Mouse (Mus musculus) heart, adult 2 months (tissue): ENCODE measurements around the gene Trim17. TPM values are rescaled to one million over a fixed set of nuclear protein-coding genes. Genes with fewer than 3 reads are reported as not detected.

Experiments used
- DNase-seq, 2 experiments: peaks; one replicate each; pipeline ENCODE4 v3.0.0; 2021
- H3K27ac ChIP-seq: fragments of 200-600 bp; 2 replicates; pipeline ENCODE4 v1.8.1; 2022
- H3K27me3 ChIP-seq: fragments of 200-500 bp; 2 replicates; pipeline ENCODE4 v1.6.1; 2012; ENCODE audit warnings: mild to moderate bottlenecking, low read length, inconsistent platforms, mixed read lengths; ENCODE audit not compliant: control insufficient read depth, insufficient read depth
- H3K36me3 ChIP-seq: fragments of 200-500 bp; 2 replicates; pipeline ENCODE4 v1.6.1; 2012; ENCODE audit warnings: low read length, inconsistent platforms; ENCODE audit not compliant: control insufficient read depth, insufficient read depth
- H3K4me1 ChIP-seq: fragments of 200-500 bp; 2 replicates; pipeline ENCODE4 v1.6.1; 2011; ENCODE audit warnings: low read length; ENCODE audit not compliant: control insufficient read depth, insufficient read depth
- H3K4me3 ChIP-seq: fragments of 200-600 bp; 2 replicates; pipeline ENCODE4 v1.8.1; 2022
- H3K79me2 ChIP-seq: fragments of 200-500 bp; replicated peaks from 2 replicates; pipeline ENCODE4 v1.6.1; 2012; ENCODE audit warnings: mild to moderate bottlenecking, inconsistent platforms, low read length, moderate library complexity, mixed read lengths; ENCODE audit not compliant: control insufficient read depth, insufficient read depth
- H3K9ac ChIP-seq: fragments of 200-500 bp; 2 replicates; pipeline ENCODE4 v1.6.1; 2012; ENCODE audit warnings: low read depth, mild to moderate bottlenecking, control low read depth, inconsistent platforms, low read length, mixed read lengths
- CTCF ChIP-seq: fragments of 200-600 bp; IDR thresholded peaks from 2 replicates; pipeline ENCODE4 v1.8.1; 2022; ENCODE audit warnings: antibody characterized with exemption, mild to moderate bottlenecking, moderate library complexity
- EP300 ChIP-seq: fragments of 200-500 bp; IDR thresholded peaks from 2 replicates; pipeline ENCODE4 v1.6.1; 2011; ENCODE audit warnings: low read depth, low read length, control low read depth; ENCODE audit not compliant: insufficient read depth
- POLR2A ChIP-seq: fragments of 200-500 bp; IDR thresholded peaks from 2 replicates; pipeline ENCODE4 v1.6.1; 2011; ENCODE audit warnings: mild to moderate bottlenecking, low read depth, low read length, control low read depth; ENCODE audit not compliant: insufficient read depth
- whole genome bisulfite sequencing: fragments of 180-500 bp; shearing (Covaris S2); methylation state at CpG from one replicate; pipeline ENCODE4 v1.1.7; 2018; 5-methylcytosine and 5-hydroxymethylcytosine counted together
- intact Hi-C: fragments of 180-260 bp; cut with DNase I; formaldehyde crosslinking; loops from one replicate; pipeline ENCODE4 v1.15.1; 2025
- polyA plus RNA-seq: library from polyadenylated mRNA; depleted of rRNA; stranded (reverse); fragments of >200 nt; gene quantifications from 2 replicates; pipeline ENCODE4 v1.2.3, GENCODE M21; 2012
- total RNA-seq, 2 experiments: library from RNA; stranded (reverse); gene quantifications; 2 replicates each; pipeline ENCODE4 v1.2.3; 2021

The Trim17 gene
- total and polyA plus RNA-seq, 3 experiments = 0.07 to 0.37 TPM; not detected in 1

- Histone ChIP-seq H3K27ac (peak overlapping the region; percentile 51), H3K9ac (no peak overlapping the region), H3K4me3 (no peak overlapping the region), H3K36me3 (peaks cover 8% of the 10 kb centered on the region), H3K27me3 (no peaks in the 10 kb centered on the region), H3K4me1 (peaks cover 27% of the 10 kb centered on the region), H3K79me2 (peaks cover 3% of the 10 kb centered on the region)
- DNase-seq = no peak
- intact Hi-C loops = no loop called here
- WGBS = 86% methylated on average over 7 of the region's 7 CpGs
- TF ChIP-seq CTCF (no peak), POLR2A (no peak), EP300 (no peak)
Observed at GRCm38 (mm10) chr11:58984657-58985056, 30.2 kb downstream of the Trim17 start.

GRCm38 (mm10) chr11:58985299-58985917, 30.9 kb downstream of the Trim17 start:
- no peak overlapping the region for H3K9ac ChIP-seq
- H3K27me3 ChIP-seq = no peaks in the 10 kb centered on the region
- DNase-seq = no peak
- H3K4me1 ChIP-seq = peaks cover 25% of the 10 kb centered on the region
- no peak overlapping the region for H3K27ac ChIP-seq
- 60% methylated on average over 3 of the region's 3 CpGs for WGBS
- peaks cover 3% of the 10 kb centered on the region for H3K79me2 ChIP-seq
- intact Hi-C loops = no loop called here
- H3K4me3 ChIP-seq = no peak overlapping the region
- H3K36me3 ChIP-seq = peaks cover 8% of the 10 kb centered on the region
- TF ChIP-seq EP300 (no peak), POLR2A (no peak), CTCF (no peak)

- intact Hi-C loops = no loop called here
- Histone ChIP-seq H3K27ac (no peak overlapping the region), H3K27me3 (no peaks in the 10 kb centered on the region), H3K79me2 (no peaks in the 10 kb centered on the region; the same call in 1 of the 2 replicates), H3K36me3 (peaks cover 2% of the 10 kb centered on the region), H3K4me1 (peaks cover 12% of the 10 kb centered on the region), H3K9ac (no peak overlapping the region), H3K4me3 (no peak overlapping the region)
- WGBS = 90% methylated on average over 4 of the region's 4 CpGs
- TF ChIP-seq POLR2A = no peak
- no peak for DNase-seq
Observed at GRCm38 (mm10) chr11:58989166-58989565, 34.7 kb downstream of the Trim17 start.

- TF ChIP-seq CTCF (no peak), EP300 (no peak), POLR2A (no peak)
- H3K4me3 ChIP-seq = no peak overlapping the region
- intact Hi-C loops = no loop called here
- 72% methylated on average over 17 of the region's 17 CpGs for WGBS
- H3K27me3 ChIP-seq = no peaks in the 10 kb centered on the region
- peak in 1 of 2 experiments; percentile 34 for DNase-seq
- H3K27ac ChIP-seq = peak overlapping the region; percentile 36; the same call in 1 of the 2 replicates
- H3K4me1 ChIP-seq = peaks cover 11% of the 10 kb centered on the region
- no peaks in the 10 kb centered on the region for H3K79me2 ChIP-seq
- H3K9ac ChIP-seq = no peak overlapping the region
- peaks cover 2% of the 10 kb centered on the region for H3K36me3 ChIP-seq
Observed at GRCm38 (mm10) chr11:58990141-58990540, 35.7 kb downstream of the Trim17 start.

- Histone ChIP-seq H3K4me1 (peaks cover 12% of the 10 kb centered on the region), H3K27ac (peak overlapping the region; percentile 36; the same call in 1 of the 2 replicates), H3K9ac (no peak overlapping the region), H3K27me3 (no peaks in the 10 kb centered on the region), H3K36me3 (peaks cover under 1% of the 10 kb centered on the region), H3K79me2 (no peaks in the 10 kb centered on the region), H3K4me3 (no peak overlapping the region)
- TF ChIP-seq CTCF (no peak), EP300 (peak; percentile 79; the same call in 1 of the 2 replicates), POLR2A (0 out of 2 replicates have a peak, but pooled peaks have one; percentile 26)
- peak; percentile 41 to 66 for DNase-seq
- 57% methylated on average over 9 of the region's 9 CpGs for WGBS
- intact Hi-C loops = no loop called here
Observed at GRCm38 (mm10) chr11:58990794-58991193, 36.3 kb downstream of the Trim17 start.

- WGBS = 67% methylated on average over 3 of the region's 3 CpGs
- H3K4me1 ChIP-seq = peaks cover 10% of the 10 kb centered on the region
- no peak overlapping the region for H3K27ac ChIP-seq
- H3K9ac ChIP-seq = no peak overlapping the region
- TF ChIP-seq CTCF (no peak), POLR2A (0 out of 2 replicates have a peak, but pooled peaks have one; percentile 5)
- no peaks in the 10 kb centered on the region for H3K27me3 ChIP-seq
- H3K79me2 ChIP-seq = no peaks in the 10 kb centered on the region
- DNase-seq = no peak
- intact Hi-C loops = no loop called here
- H3K4me3 ChIP-seq = no peak overlapping the region
- no peaks in the 10 kb centered on the region for H3K36me3 ChIP-seq
Observed at GRCm38 (mm10) chr11:58991911-58992310, 37.4 kb downstream of the Trim17 start.
